Mouse (Mus musculus) kidney, adult 2 months (tissue): ENCODE data around the gene Eml1.

Experiments
- CTCF ChIP-seq: fragments of 200-500 bp; conservative IDR thresholded peaks from 2 replicates; pipeline ENCODE4 v1.5.1; 2011; ENCODE audit warnings: low read depth, mild to moderate bottlenecking, control low read depth, low read length, moderate library complexity, mixed read lengths; ENCODE audit not compliant: insufficient read depth, insufficient read length
- POLR2A ChIP-seq: fragments of 200-500 bp; IDR thresholded peaks from one replicate; pipeline ENCODE4 v1.6.1; 2011; ENCODE audit warnings: low read depth, low read length, control low read depth

DNA sequence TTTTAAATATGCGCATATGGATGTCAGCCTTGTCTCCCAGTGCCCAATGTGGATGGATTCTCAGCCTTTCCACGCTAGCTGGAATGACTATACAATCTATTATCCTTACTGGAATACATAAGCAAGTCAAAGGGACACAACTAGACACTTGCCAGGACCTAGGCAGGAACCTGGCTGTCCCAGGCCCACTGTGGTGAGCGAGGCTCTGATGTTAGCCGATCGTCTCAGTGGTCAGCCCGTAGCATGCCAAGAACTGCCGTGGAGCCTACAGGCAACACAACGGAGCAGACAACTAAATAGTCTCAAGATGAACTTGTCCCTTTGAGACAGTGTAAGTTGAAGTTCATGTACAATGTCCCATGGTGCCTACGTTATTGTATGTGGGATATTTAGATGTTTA is 44.2 kb downstream of the Eml1 start:
- TF ChIP-seq CTCF (no peak), POLR2A (no peak)
